11 mouse cellular contexts compared by ENCODE assay signal in the genomic region with DNA sequence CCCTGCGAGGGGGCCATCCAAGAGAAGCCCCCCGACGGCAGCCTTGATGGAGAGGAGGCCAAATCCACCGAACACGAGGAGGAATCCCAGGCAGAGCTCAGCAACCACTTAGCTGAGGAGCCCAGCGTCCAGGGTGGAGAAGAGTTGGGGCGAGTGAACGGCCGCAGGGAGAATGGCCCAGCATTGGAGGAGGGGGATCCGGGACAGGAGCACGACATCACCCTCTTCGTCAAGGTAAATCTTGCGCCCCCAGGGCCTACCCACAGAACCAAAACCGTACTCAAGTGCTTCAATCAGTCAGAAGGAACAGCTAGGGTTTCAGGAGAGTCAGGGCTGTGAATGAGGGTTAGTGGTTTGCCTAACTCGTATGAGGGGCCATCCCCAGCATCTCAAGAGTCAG. TPM values are rescaled to one million over a fixed set of nuclear protein-coding genes. Genes with fewer than 3 reads are reported as not detected.
DNase-seq lines count a peak whose midpoint lies in the region; ATAC-seq and TF ChIP-seq lines count a peak whose summit lies in the region.
"Had no signal": no experiment of that assay in that cellular context is flagged by ENCODE, and none has a peak within 500 bp of the region (broad histone marks: within the 10 kb centered on the region; RNA-seq: fewer than 3 reads in every experiment).

No protein-coding gene starts in this region.

- TF ChIP-seq EP300 in heart, postnatal 0 days (IDR thresholded peaks at IDR 0.05; ENCODE audit: low read depth) = no peak

- peak overlapping the region; percentile 43 for H3K9ac ChIP-seq in heart, postnatal 0 days (replicated peaks; ENCODE audit: low read depth, low read length)
- 0 out of 2 replicates have a peak overlapping the region, but pooled peaks have one; percentile 55 for H3K9ac ChIP-seq in forebrain, embryonic 12.5 days
- H3K9ac ChIP-seq in limb, embryonic 13.5 days = peak overlapping the region; percentile 73; the same call in 1 of the 2 replicates
- 0 out of 2 replicates have a peak overlapping the region, but pooled peaks have one; percentile 34 for H3K9ac ChIP-seq in neural tube, embryonic 14.5 days (replicated peaks; ENCODE audit: low read depth, low read length)

- H3K36me3 ChIP-seq in heart, postnatal 0 days (replicated peaks; ENCODE audit: control insufficient read depth, insufficient read depth, low read length) = no peaks in the 10 kb centered on the region
- H3K36me3 ChIP-seq in forebrain, embryonic 12.5 days (replicated peaks) = no peaks in the 10 kb centered on the region
- H3K36me3 ChIP-seq in limb, embryonic 13.5 days = no peaks in the 10 kb centered on the region
- H3K36me3 ChIP-seq in neural tube, embryonic 14.5 days (ENCODE audit: control insufficient read depth, insufficient read depth, low read length) = no peaks in the 10 kb centered on the region

- WGBS in heart, postnatal 0 days = 21% methylated on average over 15 of the region's 15 CpGs
- 20% methylated on average over 15 of the region's 15 CpGs for WGBS in forebrain, embryonic 12.5 days
- 19% methylated on average over 15 of the region's 15 CpGs for WGBS in limb, embryonic 13.5 days
- WGBS in neural tube, embryonic 14.5 days = 22% methylated on average over 15 of the region's 15 CpGs

- H3K27me3 ChIP-seq in heart, postnatal 0 days (ENCODE audit: control insufficient read depth, insufficient read depth, low read length) = peaks cover 43% of the 10 kb centered on the region
- H3K27me3 ChIP-seq in forebrain, embryonic 12.5 days = peaks cover 57% of the 10 kb centered on the region
- peaks cover 66% of the 10 kb centered on the region for H3K27me3 ChIP-seq in limb, embryonic 13.5 days
- H3K27me3 ChIP-seq in neural tube, embryonic 14.5 days (ENCODE audit: control insufficient read depth, insufficient read depth, low read length) = peaks cover 27% of the 10 kb centered on the region

- peaks cover 6% of the 10 kb centered on the region; the same call in 1 of the 2 replicates for H3K4me1 ChIP-seq in heart, postnatal 0 days (ENCODE audit: control insufficient read depth, insufficient read depth)
- peaks cover 15% of the 10 kb centered on the region for H3K4me1 ChIP-seq in forebrain, embryonic 12.5 days
- peaks cover 21% of the 10 kb centered on the region for H3K4me1 ChIP-seq in limb, embryonic 13.5 days
- H3K4me1 ChIP-seq in neural tube, embryonic 14.5 days (ENCODE audit: control insufficient read depth, insufficient read depth, low read length) = peaks cover 9% of the 10 kb centered on the region

- no peaks in the 10 kb centered on the region for H3K9me3 ChIP-seq in heart, postnatal 0 days (replicated peaks; ENCODE audit: control insufficient read depth, low read length)
- no peaks in the 10 kb centered on the region for H3K9me3 ChIP-seq in forebrain, embryonic 12.5 days
- H3K9me3 ChIP-seq in limb, embryonic 13.5 days = no peaks in the 10 kb centered on the region
- no peaks in the 10 kb centered on the region for H3K9me3 ChIP-seq in neural tube, embryonic 14.5 days (ENCODE audit: control insufficient read depth, low read length)

- intact Hi-C loops in gastrocnemius, postnatal 36 days (cut with DNase I) = no loop called here

- no peak for DNase-seq in heart, postnatal 0 days (ENCODE audit: low spot score)
- no peak for DNase-seq in heart, adult 18-20 months
- no peak for DNase-seq in cerebellum, adult 11 months
- no peak for DNase-seq in urinary bladder, postnatal 36 days (ENCODE audit: low spot score in 2 of 2)
- no peak for DNase-seq in gastrocnemius, postnatal 36 days
- DNase-seq: adrenal gland, postnatal 14 days had no signal

- H3K4me2 ChIP-seq in heart, postnatal 0 days (ENCODE audit: low read depth, low read length) = peak overlapping the region; percentile 71
- H3K4me2 ChIP-seq in forebrain, embryonic 12.5 days = peak overlapping the region; percentile 83
- peak overlapping the region; percentile 97 for H3K4me2 ChIP-seq in limb, embryonic 13.5 days (replicated peaks)
- H3K4me2 ChIP-seq in neural tube, embryonic 14.5 days (ENCODE audit: low read depth, low read length) = peak overlapping the region; percentile 84; the same call in 1 of the 2 replicates

- H3K4me3 ChIP-seq in heart, postnatal 0 days (ENCODE audit: low read depth, low read length) = peak overlapping the region; percentile 53
- peak overlapping the region; percentile 51 for H3K4me3 ChIP-seq in forebrain, embryonic 12.5 days (replicated peaks)
- peak overlapping the region; percentile 58 for H3K4me3 ChIP-seq in limb, embryonic 13.5 days
- peak overlapping the region; percentile 46 for H3K4me3 ChIP-seq in neural tube, embryonic 14.5 days (ENCODE audit: low read depth, low read length)
- H3K4me3 ChIP-seq: megakaryocyte, embryonic 14.5 days had no signal

- no peak for ATAC-seq in heart, postnatal 0 days (ENCODE audit: insufficient read depth, low read depth)
- no peak for ATAC-seq in forebrain, embryonic 12.5 days (ENCODE audit: low FRiP score)
- no peak for ATAC-seq in limb, embryonic 13.5 days (ENCODE audit: low FRiP score, low read depth)
- ATAC-seq in neural tube, embryonic 14.5 days (ENCODE audit: low read depth) = no peak
- ATAC-seq: inflammation-experienced regulatory T-cells, adult 6 months had no signal

- TF ChIP-seq CTCF in heart, postnatal 0 days (IDR thresholded peaks at IDR 0.05; ENCODE audit: low read depth) = no peak

- H3K27ac ChIP-seq in heart, postnatal 0 days (ENCODE audit: low read depth) = no peak overlapping the region
- no peak overlapping the region for H3K27ac ChIP-seq in forebrain, embryonic 12.5 days
- H3K27ac ChIP-seq in limb, embryonic 13.5 days = no peak overlapping the region
- H3K27ac ChIP-seq in neural tube, embryonic 14.5 days (ENCODE audit: low read depth, low read length) = no peak overlapping the region

RNA-seq across cellular contexts. Expression of a gene that starts 13.8 kb away (rescaled TPM):
- 0.38 and 3.6 TPM in 2 replicates for total RNA-seq in heart, postnatal 0 days (2014; rRNA removed; ENCODE audit: low replicate concordance)
- 1.1 and 1.7 TPM in 2 replicates for polyA plus RNA-seq in heart, postnatal 0 days (2015; fragmentation: Nextera tagmentation; extraction: Ambion mirVana)
- 1 to 10 TPM in 1 of 2 experiments, under 1 TPM in 1; 0.37 to 1.1 TPM for total RNA-seq in heart, adult 18-20 months (2021)
- polyA plus RNA-seq in forebrain, embryonic 12.5 days (2016; fragmentation: Nextera tagmentation; extraction: Ambion mirVana) = 5.1 and 8.0 TPM in 2 replicates
- 2.6 and 2.8 TPM in 2 replicates for polyA plus RNA-seq in limb, embryonic 13.5 days (2015; fragmentation: Nextera tagmentation; extraction: Ambion mirVana)
- polyA plus RNA-seq in neural tube, embryonic 14.5 days (2014; fragmentation: Nextera tagmentation; extraction: Ambion mirVana) = 0.15 and 0.24 TPM in 2 replicates
- total RNA-seq in gastrocnemius, postnatal 36 days (2021) = under 1 TPM in 1 of 2 experiments, not detected in 1; 0.07 TPM
- polyA plus RNA-seq: inflammation-experienced regulatory T-cells, adult 6 months had no signal

RNA-seq across cellular contexts. Expression of a gene that starts 28.7 kb away (rescaled TPM):
- total RNA-seq in heart, postnatal 0 days (2014; rRNA removed; ENCODE audit: low replicate concordance) = 83.7 and 94.7 TPM in 2 replicates
- 52.8 and 64.6 TPM in 2 replicates for polyA plus RNA-seq in heart, postnatal 0 days (2015; fragmentation: Nextera tagmentation; extraction: Ambion mirVana)
- total RNA-seq in heart, adult 18-20 months (2021) = 100 to 1,000 TPM in 1 of 2 experiments, 10 to 100 TPM in 1; 95.4 to 129 TPM
- polyA plus RNA-seq in forebrain, embryonic 12.5 days (2016; fragmentation: Nextera tagmentation; extraction: Ambion mirVana) = 40.9 and 43.1 TPM in 2 replicates
- 33.7 and 35.8 TPM in 2 replicates for polyA plus RNA-seq in limb, embryonic 13.5 days (2015; fragmentation: Nextera tagmentation; extraction: Ambion mirVana)
- 70.6 and 76.7 TPM in 2 replicates for polyA plus RNA-seq in neural tube, embryonic 14.5 days (2014; fragmentation: Nextera tagmentation; extraction: Ambion mirVana)
- 10 to 100 TPM; 62.2 to 75.7 TPM for total RNA-seq in gastrocnemius, postnatal 36 days (2021)
